Mouse (Mus musculus) ES-E14 (cell line): ENCODE results near the gene Ldha. TPM values are rescaled to one million over a fixed set of nuclear protein-coding genes. Genes with fewer than 3 reads are reported as not detected.

ENCODE experiments used
- DNase-seq: peaks from one replicate; pipeline ENCODE4 v3.0.0-alpha.2; 2013; ENCODE audit warnings: low read depth, low spot score
- H3K27ac ChIP-seq: 2 replicates; pipeline ENCODE4 v1.5.1; 2012; ENCODE audit warnings: low read depth, mild to moderate bottlenecking, low read length, moderate library complexity, mixed read lengths; ENCODE audit not compliant: poor library complexity, insufficient read depth, severe bottlenecking
- H3K36me3 ChIP-seq: 2 replicates; pipeline ENCODE4 v1.6.1; 2012; ENCODE audit warnings: mild to moderate bottlenecking, low read length, moderate library complexity, mixed read lengths; ENCODE audit not compliant: control insufficient read depth, poor library complexity, insufficient read depth, severe bottlenecking
- H3K4me1 ChIP-seq, 2 experiments: fragments of 150-350 bp in 1 of 2; sonication (generic) in 1 of 2; 2 replicates each; pipeline ENCODE4 v1.6.1; 2012; ENCODE audit warnings: low read length in 2 of 2, mild to moderate bottlenecking in 1 of 2, mixed read lengths in 1 of 2; ENCODE audit not compliant: control insufficient read depth in 2 of 2, insufficient read depth in 2 of 2, poor library complexity in 1 of 2
- H3K4me3 ChIP-seq, 2 experiments: fragments of 150-350 bp in 1 of 2; sonication (generic) in 1 of 2; 2 replicates each; pipeline ENCODE4 v1.5.1; 2012; ENCODE audit warnings: low read length in 2 of 2, low read depth in 1 of 2, mild to moderate bottlenecking in 1 of 2, mixed read lengths in 1 of 2; ENCODE audit not compliant: insufficient read depth in 1 of 2, poor library complexity in 1 of 2, severe bottlenecking in 1 of 2
- H3K9ac ChIP-seq: 2 replicates; pipeline ENCODE4 v1.6.1; 2012; ENCODE audit warnings: low read depth, mild to moderate bottlenecking, low read length, mixed read lengths; ENCODE audit not compliant: poor library complexity, insufficient read depth, severe bottlenecking
- H3K9me3 ChIP-seq: fragments of 150-350 bp; sonication (generic); 2 replicates; pipeline ENCODE4 v1.6.1; 2012; ENCODE audit warnings: low read depth, mild to moderate bottlenecking, low read length; ENCODE audit not compliant: control insufficient read depth, insufficient read depth
- CHD2 ChIP-seq: IDR thresholded peaks from 2 replicates; pipeline ENCODE4 v1.6.1; 2014; ENCODE audit warnings: mild to moderate bottlenecking, low read depth, low read length, inconsistent platforms
- HCFC1 ChIP-seq: IDR thresholded peaks from 2 replicates; pipeline ENCODE4 v1.6.1; 2012; ENCODE audit warnings: low read length, inconsistent platforms, borderline replicate concordance; ENCODE audit not compliant: insufficient read depth
- MAFK ChIP-seq: IDR thresholded peaks from 2 replicates; pipeline ENCODE4 v1.6.1; 2014; ENCODE audit warnings: mild to moderate bottlenecking, low read depth, low read length, inconsistent platforms; ENCODE audit not compliant: insufficient read depth
- ZC3H11A ChIP-seq: IDR thresholded peaks from 2 replicates; pipeline ENCODE4 v1.6.1; 2012; ENCODE audit warnings: low read depth, mild to moderate bottlenecking, inconsistent platforms, low read length, borderline replicate concordance
- ZNF384 ChIP-seq: IDR thresholded peaks from 2 replicates; pipeline ENCODE4 v1.6.1; 2012; ENCODE audit warnings: low read depth, low read length, inconsistent platforms
- in situ Hi-C, 2 experiments: fragments of 600-800 bp; cut with MboI; formaldehyde crosslinking; loops; one replicate each; pipeline ENCODE4 v1.15.1; 2025; ENCODE audit warnings: low sequenced_read_pairs in 2 of 2, inconsistent platforms in 1 of 2; ENCODE audit not compliant: unreplicated experiment in 2 of 2
- total RNA-seq: library from RNA; depleted of rRNA; stranded (reverse); fragments of 300-350 nt; gene quantifications from 2 replicates; pipeline ENCODE4 v1.2.3, GENCODE M21; 2012

Gene Ldha
- total RNA-seq, 1 experiment = 621 TPM

DNA sequence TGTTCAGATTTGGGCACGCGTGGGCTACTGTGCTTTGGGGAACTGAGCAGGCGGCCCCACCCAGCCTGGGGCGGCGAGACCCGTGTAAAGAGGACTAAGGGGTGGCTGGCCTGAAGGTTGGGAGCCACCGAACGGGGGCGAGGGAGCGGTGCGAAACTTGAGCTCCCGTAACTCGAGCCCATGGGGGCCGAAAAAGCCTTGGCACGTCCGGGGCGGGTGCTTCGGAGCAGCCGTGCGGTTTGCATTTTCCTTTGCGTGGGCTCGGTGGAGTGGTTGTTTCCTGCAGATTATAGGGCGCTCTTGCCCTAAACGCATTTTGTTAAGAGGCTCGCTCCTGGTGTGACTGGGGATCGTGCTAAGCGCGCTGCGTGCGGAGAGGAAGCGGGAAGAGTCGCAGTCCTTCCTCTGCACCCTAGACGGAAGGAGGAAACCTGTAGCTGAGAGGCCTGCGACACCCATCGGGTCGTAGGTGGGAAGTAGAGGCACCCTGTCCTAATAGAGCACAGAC, 4.8 kb downstream of the Ldha start:
- Histone ChIP-seq H3K36me3 (peaks cover 31% of the 10 kb centered on the region), H3K4me1 (peaks cover 8 to 17% of the 10 kb centered on the region in 2 experiments; a peak in 3 of 4 replicates), H3K9me3 (no peaks in the 10 kb centered on the region), H3K4me3 (peak overlapping the region; percentile 74 to 88), H3K27ac (peak overlapping the region; percentile 64), H3K9ac (peak overlapping the region; percentile 90)
- no peak for DNase-seq
- in situ Hi-C loops = no loop called here
- TF ChIP-seq HCFC1 = no peak
- TF ChIP-seq ZC3H11A = no peak
- no peak for TF ChIP-seq CHD2
- no peak for TF ChIP-seq MAFK
- TF ChIP-seq ZNF384 = no peak

DNA sequence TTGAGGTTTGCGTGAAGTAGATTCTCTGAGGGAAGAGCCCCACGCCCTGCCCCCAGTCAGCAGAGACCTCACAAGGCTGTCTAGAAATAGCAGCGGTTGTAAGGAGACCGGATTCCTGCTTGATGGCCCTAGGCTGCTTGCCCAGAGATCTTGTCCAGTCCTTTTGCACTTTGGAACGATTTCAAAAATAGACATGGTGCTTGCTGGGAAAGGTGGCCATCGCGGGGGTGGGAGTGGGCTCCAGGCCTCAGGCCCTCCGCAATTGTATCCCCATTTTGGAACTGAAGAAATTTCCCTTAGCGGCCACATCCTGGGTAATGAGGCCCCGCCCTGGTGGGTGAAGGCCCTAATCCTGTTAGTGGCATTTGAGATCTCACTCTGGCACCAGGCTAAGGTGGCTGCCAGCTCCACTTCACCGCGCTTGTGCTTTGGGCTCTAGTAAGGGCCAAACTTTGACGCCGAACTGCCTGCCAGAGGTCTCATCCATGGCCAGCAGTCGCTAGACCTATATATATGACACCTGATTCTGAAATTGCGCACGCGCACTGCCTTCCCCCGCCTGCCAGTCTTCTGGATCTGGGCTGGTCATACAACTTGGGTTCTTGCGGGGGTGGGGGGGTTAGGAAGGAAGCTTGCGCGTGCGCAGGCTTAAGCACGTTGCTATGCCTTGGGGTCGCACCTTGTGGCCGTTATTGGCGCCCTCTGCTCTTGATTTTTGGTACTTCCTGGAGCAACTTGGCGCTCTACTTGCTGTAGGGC, 5.4 kb downstream of the Ldha start:
- Histone ChIP-seq H3K4me3 (peak overlapping the region; percentile 74 to 88), H3K4me1 (peaks cover 4 to 12% of the 10 kb centered on the region in 2 experiments; a peak in 3 of 4 replicates), H3K9ac (peak overlapping the region; percentile 90), H3K9me3 (no peaks in the 10 kb centered on the region), H3K27ac (peak overlapping the region; percentile 64), H3K36me3 (peaks cover 38% of the 10 kb centered on the region)
- in situ Hi-C loops = no loop called here
- peak; percentile 59 for DNase-seq
- TF ChIP-seq MAFK (no peak), ZNF384 (no peak), CHD2 (no peak), HCFC1 (no peak), ZC3H11A (no peak)

DNA sequence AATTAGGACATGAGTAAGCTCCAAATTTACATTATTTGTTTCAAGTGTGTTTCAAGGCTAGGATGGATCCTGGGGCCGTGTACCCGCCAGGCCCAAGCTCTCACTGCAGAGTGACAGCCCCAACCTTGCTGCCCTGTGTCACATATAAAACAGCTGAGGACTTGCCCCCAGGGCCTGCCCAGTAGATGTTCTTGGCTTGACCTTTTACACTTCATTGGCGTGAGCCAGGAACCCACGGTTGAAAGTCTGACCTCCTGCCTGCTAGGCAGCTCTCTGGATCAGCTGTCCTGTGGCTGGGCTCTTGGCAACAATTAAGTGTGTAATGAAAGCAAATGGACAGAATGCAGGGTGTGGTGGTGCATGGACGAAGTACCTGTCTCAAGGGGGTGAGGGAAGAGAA, 8.0 kb downstream of the Ldha start:
- peaks cover 60% of the 10 kb centered on the region for H3K36me3 ChIP-seq
- no peaks in the 10 kb centered on the region for H3K9me3 ChIP-seq
- H3K4me3 ChIP-seq = no peak overlapping the region
- H3K4me1 ChIP-seq = peaks cover 2 to 5% of the 10 kb centered on the region in 2 experiments; a peak in 1 of 4 replicates
- no peak for TF ChIP-seq CHD2
- TF ChIP-seq ZNF384 = no peak
- TF ChIP-seq ZC3H11A = no peak
- no peak for TF ChIP-seq MAFK
- no peak for TF ChIP-seq HCFC1
- H3K27ac ChIP-seq = no peak overlapping the region
- no peak for DNase-seq
- in situ Hi-C loops = no loop called here
- H3K9ac ChIP-seq = no peak overlapping the region

DNA sequence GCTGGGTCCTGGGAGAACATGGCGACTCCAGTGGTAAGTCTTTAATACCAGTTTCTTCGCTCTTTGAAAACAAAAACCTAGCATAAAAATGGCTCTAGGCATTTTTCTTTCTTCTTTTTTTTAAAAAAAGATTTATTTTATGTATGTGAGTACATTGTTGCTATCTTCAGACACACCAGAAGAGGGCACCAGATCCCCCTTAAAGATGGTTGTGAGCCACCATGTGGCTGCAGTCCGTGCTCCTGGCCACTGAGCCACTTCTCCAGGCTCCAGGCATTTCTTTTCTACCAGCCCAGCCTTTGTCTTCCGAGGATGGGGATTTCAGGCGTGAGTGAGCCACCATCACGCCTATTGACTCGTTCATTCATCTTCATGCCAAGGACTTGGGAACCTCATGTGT, 9.8 kb downstream of the Ldha start:
- no peak for TF ChIP-seq HCFC1
- no peak for TF ChIP-seq ZC3H11A
- no peak for TF ChIP-seq ZNF384
- no peak for TF ChIP-seq MAFK
- no peak for TF ChIP-seq CHD2
- H3K9me3 ChIP-seq = no peaks in the 10 kb centered on the region
- DNase-seq = no peak
- peaks cover 0 to 5% of the 10 kb centered on the region in 2 experiments; a peak in 1 of 4 replicates for H3K4me1 ChIP-seq
- no peak overlapping the region for H3K9ac ChIP-seq
- no peak overlapping the region for H3K4me3 ChIP-seq
- H3K36me3 ChIP-seq = peaks cover 76% of the 10 kb centered on the region
- no peak overlapping the region for H3K27ac ChIP-seq
- in situ Hi-C loops = no loop called here
